Mouse (Mus musculus): ENCODE data around the gene Cyp2c65. TPM values are rescaled to one million over a fixed set of nuclear protein-coding genes. Genes with fewer than 3 reads are reported as not detected.

Cyp2c65 gene
- not detected in 2 replicates for polyA plus RNA-seq (2012; rRNA removed)

GRCm38 (mm10) chr19:39060719-39061118, at the start of gene Cyp2c65:
Gene Cyp2c65 (plus strand): TSS chr19:39061015.

GRCm38 (mm10) chr19:39113644-39114043, 52.8 kb downstream of the Cyp2c65 start, which contains the start of gene Cyp2c66:
Gene Cyp2c66 (plus strand): TSS chr19:39113898.

Other genes with a start within 250 kb of the Cyp2c65 start
- gene Noc3l, start 241.8 kb upstream of the Cyp2c65 start, polyA plus RNA-seq (2012; rRNA removed): 3.0 and 4.3 TPM in 2 replicates
- 7.8 and 12.1 TPM in 2 replicates for gene Tbc1d12, start 224.4 kb upstream of the Cyp2c65 start, polyA plus RNA-seq (2012; rRNA removed)
- gene Hells, start 130.1 kb upstream of the Cyp2c65 start, polyA plus RNA-seq (2012; rRNA removed): 1.0 and 1.4 TPM in 2 replicates
- not detected in 2 replicates for gene Cyp2c55, start 54.0 kb upstream of the Cyp2c65 start, polyA plus RNA-seq (2012; rRNA removed)
- gene Cyp2c66, start 52.9 kb downstream of the Cyp2c65 start, polyA plus RNA-seq (2012; rRNA removed): not detected in 2 replicates
- 0.21 and 0.63 TPM in 2 replicates for gene Cyp2c29, start 208.4 kb downstream of the Cyp2c65 start, polyA plus RNA-seq (2012; rRNA removed)